Mouse (Mus musculus): ENCODE data around the gene Crebrf. TPM values are rescaled to one million over a fixed set of nuclear protein-coding genes. Genes with fewer than 3 reads are reported as not detected.

Crebrf gene
- polyA plus RNA-seq, 1 experiment = 1.4 TPM

DNA sequence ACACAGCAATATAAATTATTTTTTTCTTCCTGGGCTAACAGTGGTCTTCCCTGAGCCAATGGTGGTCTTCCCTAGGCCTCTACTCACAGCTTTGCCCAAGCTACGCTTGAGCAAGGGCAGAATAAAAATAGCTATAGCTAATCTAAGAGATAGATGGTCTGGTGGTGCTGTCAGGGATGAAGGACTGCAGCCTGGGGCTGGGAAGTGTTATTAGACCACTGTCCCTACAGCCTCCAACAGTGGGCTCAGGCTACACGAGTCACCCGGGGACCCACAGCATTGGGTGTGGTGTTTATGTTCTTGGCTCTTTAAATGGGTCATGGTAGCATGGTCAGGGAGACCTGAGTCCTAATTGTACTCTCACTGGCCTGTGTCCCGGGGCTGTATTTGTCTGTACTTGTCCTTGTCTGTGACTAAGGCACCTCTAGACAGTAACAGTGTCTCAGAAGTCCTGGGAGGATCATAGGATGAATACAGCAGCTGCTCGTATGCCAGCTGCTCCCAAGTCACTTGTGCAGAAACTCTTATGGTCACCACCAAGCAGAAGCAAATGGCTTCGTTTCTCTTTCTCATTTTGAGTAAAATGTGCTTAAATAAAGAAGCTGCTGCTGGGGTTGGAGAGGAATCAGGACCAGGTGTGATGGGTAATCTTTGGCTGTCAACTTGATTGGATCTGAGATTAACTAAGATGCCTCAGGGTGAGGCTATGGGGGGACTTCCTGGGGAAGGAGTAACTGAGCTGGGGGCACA, 82.1 kb downstream of the Crebrf start:
- H3K27me3 ChIP-seq (replicated peaks) = peaks cover 32% of the 10 kb centered on the region
- no peak for TF ChIP-seq GATA1 (IDR thresholded peaks at IDR 0.05; ENCODE audit: borderline replicate concordance, low read length)
- no peak for TF ChIP-seq FLI1 (IDR thresholded peaks at IDR 0.05; ENCODE audit: low read length)

DNA sequence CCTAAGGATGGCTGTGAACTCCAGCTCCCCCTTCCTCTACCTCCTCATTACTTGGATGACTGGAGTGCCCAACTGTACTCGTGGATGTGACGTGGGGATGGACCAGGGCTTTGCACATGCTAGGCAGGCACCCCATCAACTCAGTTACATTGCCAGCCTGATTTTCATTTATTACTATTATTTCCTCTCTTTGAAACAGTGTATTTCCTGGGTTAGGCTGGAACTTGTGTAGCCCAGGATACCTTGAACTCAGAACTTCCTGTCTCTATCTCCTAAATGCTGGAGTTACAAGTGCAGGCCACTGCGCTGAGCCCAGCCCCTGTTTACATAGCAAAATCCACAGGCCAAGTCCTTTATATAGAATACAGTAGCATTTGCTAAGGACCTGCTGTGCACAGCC, 87.4 kb downstream of the Crebrf start:
- no peaks in the 10 kb centered on the region for H3K4me1 ChIP-seq
- no peak overlapping the region for H3K4me3 ChIP-seq (replicated peaks)
- TF ChIP-seq FLI1 (IDR thresholded peaks at IDR 0.05; ENCODE audit: low read length) (no peak), GATA1 (IDR thresholded peaks at IDR 0.05; ENCODE audit: borderline replicate concordance, low read length) (no peak)
- H3K9me3 ChIP-seq = peaks cover 24% of the 10 kb centered on the region
- H3K27me3 ChIP-seq (replicated peaks) = peaks cover 36% of the 10 kb centered on the region
- H3K36me3 ChIP-seq (replicated peaks; ENCODE audit: low read length) = no peaks in the 10 kb centered on the region

More for the DNA sequence above, 82.1 kb downstream of the Crebrf start:
- H3K4me1 ChIP-seq = peaks cover 12% of the 10 kb centered on the region
- H3K4me3 ChIP-seq (replicated peaks) = no peak overlapping the region
- peaks cover 12% of the 10 kb centered on the region for H3K36me3 ChIP-seq (replicated peaks; ENCODE audit: low read length)
- H3K9me3 ChIP-seq = peaks cover 3% of the 10 kb centered on the region; the same call in 1 of the 2 replicates

DNA sequence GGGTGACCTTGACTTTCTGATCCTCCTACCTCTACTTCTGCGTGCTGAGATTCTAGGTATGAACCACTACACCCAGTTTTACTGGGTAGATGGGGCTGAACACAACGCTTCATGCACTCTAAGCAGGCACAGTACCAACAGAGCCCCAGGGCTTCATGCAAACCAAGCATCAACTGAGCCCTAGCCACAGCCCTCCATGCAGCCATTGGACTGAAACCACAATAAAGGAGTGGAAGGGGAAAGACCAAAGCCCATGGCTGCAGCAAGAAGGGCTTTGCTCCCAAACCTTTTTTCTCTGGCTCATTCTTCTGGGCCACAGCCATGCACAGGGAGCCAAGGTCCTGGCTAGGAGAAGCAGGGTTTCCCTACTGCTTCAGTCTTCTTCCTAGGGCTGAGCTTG, 97.2 kb downstream of the Crebrf start:
- Histone ChIP-seq H3K27me3 (replicated peaks) (peaks cover 72% of the 10 kb centered on the region), H3K36me3 (replicated peaks; ENCODE audit: low read length) (no peaks in the 10 kb centered on the region), H3K4me3 (replicated peaks) (no peak overlapping the region), H3K4me1 (no peaks in the 10 kb centered on the region; the same call in 1 of the 2 replicates), H3K9me3 (peaks cover 7% of the 10 kb centered on the region)
- no peak for TF ChIP-seq FLI1 (IDR thresholded peaks at IDR 0.05; ENCODE audit: low read length)

DNA sequence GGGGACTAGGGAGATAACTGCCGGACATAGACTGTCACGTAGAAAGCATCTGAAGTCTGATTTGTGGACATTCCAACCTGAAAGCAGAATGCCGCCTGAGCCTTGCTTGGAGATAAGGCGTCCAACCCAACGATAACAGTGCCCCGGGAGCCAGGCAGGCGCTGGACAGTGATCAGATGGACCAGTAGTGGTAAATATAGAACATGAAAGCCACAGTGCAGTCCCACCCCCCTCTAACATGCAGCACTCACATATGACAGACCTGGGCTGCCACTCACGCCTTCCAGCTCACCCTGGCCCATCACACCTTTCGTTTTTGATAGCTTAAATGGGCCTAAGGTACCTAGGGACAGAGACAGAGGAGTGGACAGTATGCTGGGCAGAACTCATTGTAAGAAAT, 98.0 kb downstream of the Crebrf start:
- Histone ChIP-seq H3K9me3 (peaks cover 7% of the 10 kb centered on the region), H3K4me1 (no peaks in the 10 kb centered on the region; the same call in 1 of the 2 replicates), H3K4me3 (replicated peaks) (no peak overlapping the region), H3K27me3 (replicated peaks) (peaks cover 81% of the 10 kb centered on the region), H3K36me3 (replicated peaks; ENCODE audit: low read length) (no peaks in the 10 kb centered on the region)
- no peak for TF ChIP-seq GATA1 (IDR thresholded peaks at IDR 0.05; ENCODE audit: borderline replicate concordance, low read length)

DNA sequence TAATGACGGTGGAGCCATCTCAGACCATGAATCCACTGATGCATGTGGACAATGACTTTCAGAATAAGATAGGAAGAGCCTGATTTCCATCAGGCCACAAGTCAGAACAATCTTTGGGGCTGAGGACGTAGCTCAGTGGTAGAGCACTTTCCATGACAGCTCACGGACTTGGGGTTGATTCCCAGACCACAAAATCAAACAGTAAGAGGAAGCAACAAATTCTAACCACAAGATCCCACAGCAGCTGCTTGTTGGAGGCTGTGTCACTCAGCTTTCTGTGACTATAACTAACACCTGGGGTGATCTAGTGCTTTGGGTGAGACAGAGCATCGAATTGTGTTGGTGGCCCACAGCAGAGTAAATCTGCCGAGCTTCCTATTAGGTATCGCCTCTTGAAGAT, 101.4 kb downstream of the Crebrf start:
- H3K9me3 ChIP-seq = peaks cover 5% of the 10 kb centered on the region
- TF ChIP-seq FLI1 (IDR thresholded peaks at IDR 0.05; ENCODE audit: low read length) (no peak), GATA1 (IDR thresholded peaks at IDR 0.05; ENCODE audit: borderline replicate concordance, low read length) (no peak)
- no peak overlapping the region for H3K4me3 ChIP-seq (replicated peaks)
- H3K36me3 ChIP-seq (replicated peaks; ENCODE audit: low read length) = no peaks in the 10 kb centered on the region
- no peaks in the 10 kb centered on the region; the same call in 1 of the 2 replicates for H3K4me1 ChIP-seq
- peaks cover 76% of the 10 kb centered on the region for H3K27me3 ChIP-seq (replicated peaks)

DNA sequence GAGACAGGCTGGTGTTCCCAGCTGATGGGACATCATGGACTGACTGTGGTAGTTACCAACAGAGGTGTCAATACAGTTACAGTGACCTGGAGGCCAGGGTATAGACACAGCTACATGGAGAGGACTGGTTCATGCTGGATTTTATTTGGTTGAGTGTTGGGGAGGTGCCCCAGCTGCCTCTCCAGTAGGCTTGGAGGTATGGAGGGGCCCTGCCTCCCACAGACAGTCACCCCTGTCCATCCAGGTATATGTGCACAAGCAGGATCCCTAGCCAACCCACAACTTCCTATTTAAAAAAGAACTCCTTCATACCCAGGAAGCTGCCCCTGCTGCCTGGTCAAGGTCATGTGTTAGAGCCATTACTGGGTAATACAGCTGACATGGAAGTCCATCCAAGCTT, 102.3 kb downstream of the Crebrf start:
- Histone ChIP-seq H3K4me1 (no peaks in the 10 kb centered on the region; the same call in 1 of the 2 replicates), H3K36me3 (replicated peaks; ENCODE audit: low read length) (no peaks in the 10 kb centered on the region), H3K9me3 (peaks cover 5% of the 10 kb centered on the region), H3K27me3 (replicated peaks) (peaks cover 67% of the 10 kb centered on the region), H3K4me3 (replicated peaks) (no peak overlapping the region)
- TF ChIP-seq GATA1 (IDR thresholded peaks at IDR 0.05; ENCODE audit: borderline replicate concordance, low read length) (no peak), FLI1 (IDR thresholded peaks at IDR 0.05; ENCODE audit: low read length) (no peak)

DNA sequence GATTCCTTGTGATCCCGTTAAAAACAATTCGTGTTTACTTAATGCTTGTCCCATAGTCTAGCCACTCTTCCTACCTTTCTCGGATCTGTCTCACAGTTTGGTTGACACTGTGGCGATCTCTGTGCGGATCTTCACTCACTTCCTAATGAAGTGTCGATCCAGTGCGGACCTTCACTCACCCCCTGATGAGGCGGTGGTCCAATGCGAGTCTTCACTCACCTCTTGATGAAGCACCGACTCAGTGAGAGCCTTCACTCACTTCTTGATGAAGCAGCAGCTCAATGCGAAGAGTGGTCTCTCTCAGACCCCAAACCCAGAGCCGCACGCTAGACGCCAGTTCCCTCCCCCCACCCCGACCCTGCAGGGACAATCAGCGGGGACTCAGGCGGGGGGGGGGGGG, 110.7 kb downstream of the Crebrf start:
- TF ChIP-seq FLI1 (IDR thresholded peaks at IDR 0.05; ENCODE audit: low read length) (no peak), GATA1 (IDR thresholded peaks at IDR 0.05; ENCODE audit: borderline replicate concordance, low read length) (no peak)
- H3K36me3 ChIP-seq (replicated peaks; ENCODE audit: low read length) = no peaks in the 10 kb centered on the region

More for the DNA sequence above, 110.7 kb downstream of the Crebrf start:
- no peaks in the 10 kb centered on the region for H3K4me1 ChIP-seq
- H3K9me3 ChIP-seq = peaks cover 14% of the 10 kb centered on the region
- peaks cover 47% of the 10 kb centered on the region for H3K27me3 ChIP-seq (replicated peaks)
- H3K4me3 ChIP-seq (replicated peaks) = no peak overlapping the region

Other genes starting within 250 kb of the Crebrf start
- 21.0 and 26.5 TPM in 2 replicates for gene Ergic1, start 154.2 kb upstream of the Crebrf start, polyA plus RNA-seq (2012; ENCODE audit: insufficient read depth, low replicate concordance)
- 11.6 and 65.1 TPM in 2 replicates for gene Dusp1, start 153.5 kb upstream of the Crebrf start, polyA plus RNA-seq (2012; ENCODE audit: insufficient read depth, low replicate concordance)
- 15.6 and 16.1 TPM in 2 replicates for gene Atp6v0e, start 52.4 kb upstream of the Crebrf start, polyA plus RNA-seq (2012; ENCODE audit: insufficient read depth, low replicate concordance)
- 8.9 and 26.5 TPM in 2 replicates for gene Bnip1, start 65.4 kb downstream of the Crebrf start, polyA plus RNA-seq (2012; ENCODE audit: insufficient read depth, low replicate concordance)
- gene Nkx2-5, start 129.4 kb downstream of the Crebrf start, polyA plus RNA-seq (2012; ENCODE audit: insufficient read depth, low replicate concordance) = not detected in 2 replicates
- 8.0 and 12.1 TPM in 2 replicates for gene Kifc5b, start 201.4 kb downstream of the Crebrf start, polyA plus RNA-seq (2012; ENCODE audit: insufficient read depth, low replicate concordance)
- 31.7 and 44.3 TPM in 2 replicates for gene Phf1, start 217.4 kb downstream of the Crebrf start, polyA plus RNA-seq (2012; ENCODE audit: insufficient read depth, low replicate concordance)
- 396 and 1,059 TPM in 2 replicates for gene Cuta, start 223.9 kb downstream of the Crebrf start, polyA plus RNA-seq (2012; ENCODE audit: insufficient read depth, low replicate concordance)
- gene Syngap1, start 225.6 kb downstream of the Crebrf start, polyA plus RNA-seq (2012; ENCODE audit: insufficient read depth, low replicate concordance) = 3.0 and 4.4 TPM in 2 replicates